Mouse (Mus musculus) hindbrain, postnatal 0 days (tissue): ENCODE measurements around the gene Rnf181. TPM values are rescaled to one million over a fixed set of nuclear protein-coding genes. Genes with fewer than 3 reads are reported as not detected.

Experiments
- ATAC-seq: fragments of 200-750 bp; cut with Nextera tagmentation; 2 replicates; pipeline ENCODE4 v1.8.0; 2017; ENCODE audit warnings: mild to moderate bottlenecking, moderate TSS enrichment, moderate library complexity
- DNase-seq: peaks from one replicate; pipeline ENCODE4 v3.0.0-alpha.2; 2015; ENCODE audit warnings: low spot score
- H3K27ac ChIP-seq: fragments of 300-500 bp; sonication (generic); 2 replicates; pipeline ENCODE4 v1.5.1; 2014; ENCODE audit warnings: mild to moderate bottlenecking
- H3K27me3 ChIP-seq: fragments of 300-500 bp; sonication (generic); 2 replicates; pipeline ENCODE4 v1.6.1; 2014; ENCODE audit warnings: low read length, mixed read lengths; ENCODE audit not compliant: insufficient read depth
- H3K36me3 ChIP-seq: fragments of 300-500 bp; sonication (generic); 2 replicates; pipeline ENCODE4 v1.6.1; 2014; ENCODE audit warnings: low read length, mixed read lengths; ENCODE audit not compliant: insufficient read depth
- H3K4me1 ChIP-seq: fragments of 300-500 bp; sonication (generic); 2 replicates; pipeline ENCODE4 v1.6.1; 2014; ENCODE audit warnings: antibody characterized with exemption, low read length, mixed read lengths; ENCODE audit not compliant: insufficient read depth
- H3K4me2 ChIP-seq: fragments of 300-500 bp; sonication (generic); 2 replicates; pipeline ENCODE4 v1.6.1; 2014; ENCODE audit warnings: low read depth, mild to moderate bottlenecking, low read length, moderate library complexity, mixed read lengths
- H3K4me3 ChIP-seq: fragments of 300-500 bp; sonication (generic); 2 replicates; pipeline ENCODE4 v1.5.1; 2014; ENCODE audit warnings: low read length
- H3K9ac ChIP-seq: fragments of 300-500 bp; sonication (generic); replicated peaks from 2 replicates; pipeline ENCODE4 v1.6.1; 2014; ENCODE audit warnings: mild to moderate bottlenecking, low read length, moderate library complexity, mixed read lengths
- H3K9me3 ChIP-seq: fragments of 300-500 bp; sonication (generic); 2 replicates; pipeline ENCODE4 v1.6.1; 2016; ENCODE audit warnings: low read length, mixed read lengths
- CTCF ChIP-seq: IDR thresholded peaks from 2 replicates; pipeline ENCODE4 v1.5.1; 2016; ENCODE audit warnings: antibody characterized with exemption, control low read depth, low read depth
- WGBS: fragments of 180-500 bp; shearing (Covaris S2); extraction: QIAGEN DNeasy Blood & Tissue Kit; methylation state at CpG from one replicate; pipeline ENCODE4 v1.1.7; 2014; 5-methylcytosine and 5-hydroxymethylcytosine counted together
- polyA plus RNA-seq: library from polyadenylated mRNA; unstranded; fragments of >200 nt; fragmentation: Nextera tagmentation; extraction: Ambion mirVana; gene quantifications from 2 replicates; pipeline ENCODE4 v1.2.1, GENCODE M21; 2015
- total RNA-seq: library from RNA; depleted of rRNA; stranded (reverse); fragments of >200 nt; gene quantifications from 2 replicates; pipeline ENCODE4 v1.2.3, GENCODE M21; 2014; rRNA removed

Gene Rnf181
- total RNA-seq = 70.6 and 72.7 TPM in 2 replicates
- 128 and 134 TPM in 2 replicates for polyA plus RNA-seq

- DNase-seq = no peak
These were observed at the start of gene Rnf181 for GRCm38 (mm10) chr6:72366844-72367443. Gene Rnf181, minus strand, starts transcription at chr6:72366956.

DNA sequence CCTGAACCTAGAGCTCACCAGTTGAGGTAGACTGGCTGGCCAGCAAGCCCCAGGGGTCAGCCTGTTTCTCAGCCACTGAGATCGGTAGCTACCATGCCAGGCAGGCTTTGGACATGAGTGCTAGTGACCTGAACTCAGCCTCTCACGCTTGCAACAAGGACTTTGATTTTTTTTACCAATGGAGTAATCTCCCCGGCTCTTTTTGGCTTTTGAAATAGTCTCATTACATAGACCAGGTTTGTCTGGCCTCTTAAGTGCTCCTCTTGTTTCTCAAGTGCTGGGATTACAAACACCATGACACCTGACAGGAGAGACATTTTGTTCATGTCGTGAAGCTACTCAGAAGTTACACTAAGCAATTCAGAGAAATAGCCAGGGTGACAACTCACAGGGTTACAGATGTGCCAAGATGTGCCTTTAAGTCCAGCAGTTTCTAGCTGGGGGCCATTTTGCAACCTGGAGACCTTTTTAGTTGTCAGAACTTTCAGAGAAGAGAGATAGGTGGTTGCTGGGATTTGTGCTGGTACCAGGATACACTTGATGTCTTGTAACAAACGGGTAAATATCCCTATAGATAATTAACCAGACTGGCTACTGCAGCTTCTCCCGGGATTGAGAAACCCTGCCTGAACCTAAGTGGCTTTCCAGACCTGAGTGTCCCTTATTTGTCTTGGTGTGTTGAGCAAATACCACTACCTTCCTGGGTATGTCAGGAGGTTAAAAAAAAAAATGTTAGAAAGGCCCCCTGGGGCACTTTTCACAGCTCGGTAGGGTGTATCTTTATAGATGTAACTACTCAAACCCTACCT lies 49.4 kb upstream of the Rnf181 start:
- Histone ChIP-seq H3K36me3 (peaks cover 28% of the 10 kb centered on the region), H3K9me3 (no peaks in the 10 kb centered on the region), H3K9ac (no peak overlapping the region), H3K27me3 (no peaks in the 10 kb centered on the region), H3K4me2 (no peak overlapping the region), H3K27ac (no peak overlapping the region), H3K4me3 (no peak overlapping the region), H3K4me1 (peaks cover 8% of the 10 kb centered on the region)
- ATAC-seq (no peak), DNase-seq (no peak)
- TF ChIP-seq CTCF = no peak
- WGBS = 81% methylated on average over 7 of the region's 7 CpGs

More at GRCm38 (mm10) chr6:72366844-72367443, at the start of gene Rnf181:
- Histone ChIP-seq H3K27me3 (no peaks in the 10 kb centered on the region), H3K4me3 (no peak within 1 kb of the TSS), H3K36me3 (no peaks in the 10 kb centered on the region), H3K9me3 (no peaks in the 10 kb centered on the region), H3K4me2 (no peak within 1 kb of the TSS), H3K4me1 (no peaks in the 10 kb centered on the region), H3K27ac (no peak within 1 kb of the TSS), H3K9ac (no peak within 1 kb of the TSS)
- TF ChIP-seq CTCF = no peak
- 79% methylated on average over 4 of the region's 4 CpGs for WGBS
- no peak for ATAC-seq

- ATAC-seq = no peak
- Histone ChIP-seq H3K27ac (no peak overlapping the region), H3K27me3 (no peaks in the 10 kb centered on the region), H3K36me3 (peaks cover 22% of the 10 kb centered on the region), H3K9ac (peak overlapping the region; percentile 68; the same call in 1 of the 2 replicates), H3K4me3 (peak overlapping the region; percentile 76; the same call in 1 of the 2 replicates), H3K4me2 (peak overlapping the region; percentile 61), H3K9me3 (no peaks in the 10 kb centered on the region), H3K4me1 (peaks cover 8% of the 10 kb centered on the region)
- TF ChIP-seq CTCF = peak; percentile 33
- no peak for DNase-seq
- 90% methylated on average over 5 of the region's 5 CpGs for WGBS
These were observed 48.4 kb upstream of the Rnf181 start for GRCm38 (mm10) chr6:72415181-72415580.

DNA sequence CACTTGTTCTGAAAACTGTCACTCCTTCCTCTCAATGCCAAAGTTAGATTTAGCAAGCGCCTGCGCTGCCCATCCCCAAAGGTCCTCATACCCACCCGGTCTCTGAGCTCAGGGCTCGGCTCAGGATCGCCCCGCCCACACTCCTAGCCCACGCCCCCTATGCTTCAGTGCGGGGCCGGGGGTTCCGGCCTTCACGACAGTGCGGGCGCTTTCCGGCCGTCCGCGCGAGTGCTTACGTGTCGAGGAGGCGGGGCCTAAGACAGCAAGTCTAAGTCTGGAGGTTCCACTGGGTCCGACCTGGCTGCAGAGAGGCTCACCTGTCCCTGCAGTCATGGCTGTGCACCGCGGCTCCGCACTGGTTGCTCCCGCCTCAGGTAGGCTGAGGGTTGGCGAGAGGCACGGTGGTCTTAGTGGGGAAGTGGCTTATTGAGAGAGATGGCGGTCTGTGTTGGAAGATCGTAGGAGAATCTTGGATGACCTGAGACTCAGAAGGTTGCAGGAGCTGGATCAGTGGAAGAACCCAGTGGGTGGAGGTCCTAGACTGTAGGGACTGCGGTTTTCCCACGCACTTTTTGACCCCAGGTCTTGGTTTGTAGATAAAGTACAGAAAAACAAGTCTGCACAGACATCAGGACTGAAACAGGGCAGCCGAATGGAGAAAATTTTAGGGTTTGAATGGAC lies 47.5 kb upstream of the Rnf181 start, which contains the start of gene Ggcx:
Gene Ggcx, plus strand, starts transcription at position 233 of the 681 bp plus-strand sequence.
- DNase-seq = peak; percentile 97
- peak; percentile 97 for ATAC-seq
- peak; percentile 21; the same call in 1 of the 2 replicates for TF ChIP-seq CTCF
- H3K36me3 ChIP-seq = peaks cover 18% of the 10 kb centered on the region
- peaks cover 8% of the 10 kb centered on the region for H3K4me1 ChIP-seq
- 2% methylated on average over 33 of the region's 33 CpGs for WGBS
- H3K27ac ChIP-seq = peak within 1 kb of the TSS; percentile 70
- peak within 1 kb of the TSS; percentile 61 for H3K4me2 ChIP-seq
- H3K9ac ChIP-seq = peak within 1 kb of the TSS; percentile 68
- H3K27me3 ChIP-seq = no peaks in the 10 kb centered on the region
- H3K9me3 ChIP-seq = no peaks in the 10 kb centered on the region
- peak within 1 kb of the TSS; percentile 76 for H3K4me3 ChIP-seq

DNA sequence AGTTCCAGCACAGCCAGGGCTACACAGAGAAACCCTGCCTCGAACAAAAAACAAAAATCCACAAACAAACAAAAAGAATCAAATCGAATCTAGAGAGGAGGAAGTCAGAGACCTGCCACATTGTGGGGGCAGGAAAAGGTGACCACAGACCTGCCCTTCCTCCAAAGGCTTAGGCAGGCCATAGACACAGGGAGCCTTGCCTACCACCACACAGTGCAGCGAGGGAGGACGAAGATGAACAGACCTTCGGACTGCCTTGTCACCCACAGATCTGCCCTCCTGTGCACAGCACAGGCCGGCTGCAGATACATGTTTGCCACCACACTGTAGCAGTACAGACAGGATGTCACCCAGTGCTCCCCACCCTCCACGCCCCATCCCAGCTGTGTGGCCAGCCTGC lies 43.8 kb upstream of the Rnf181 start:
- no peak for DNase-seq
- Histone ChIP-seq H3K27me3 (no peaks in the 10 kb centered on the region), H3K9me3 (no peaks in the 10 kb centered on the region), H3K4me2 (no peak overlapping the region), H3K36me3 (no peaks in the 10 kb centered on the region), H3K9ac (no peak overlapping the region), H3K4me3 (no peak overlapping the region), H3K4me1 (peaks cover 8% of the 10 kb centered on the region), H3K27ac (no peak overlapping the region)
- ATAC-seq = no peak
- no peak for TF ChIP-seq CTCF
- 82% methylated on average over 7 of the region's 7 CpGs for WGBS

- DNase-seq (no peak), ATAC-seq (no peak)
- Histone ChIP-seq H3K36me3 (no peaks in the 10 kb centered on the region), H3K4me1 (peaks cover 4% of the 10 kb centered on the region), H3K27ac (no peak overlapping the region), H3K4me2 (no peak overlapping the region), H3K9me3 (no peaks in the 10 kb centered on the region), H3K9ac (no peak overlapping the region), H3K4me3 (no peak overlapping the region), H3K27me3 (no peaks in the 10 kb centered on the region)
- no peak for TF ChIP-seq CTCF
- 19% methylated on average over 1 of the region's 1 CpGs for WGBS
These were observed 43.2 kb upstream of the Rnf181 start for GRCm38 (mm10) chr6:72410003-72410402.
